Mouse (Mus musculus): ENCODE results near the gene Ccdc162.

Ccdc162 gene

GRCm38 (mm10) chr10:41489294-41489693 lies 227.1 kb downstream of the Ccdc162 start:
- DNase-seq (ENCODE audit: low read depth, low spot score) = no peak

GRCm38 (mm10) chr10:41488877-41489276 lies 227.6 kb downstream of the Ccdc162 start:
- no peak for DNase-seq (ENCODE audit: low read depth, low spot score)

All from 3T3-L1 (cell line).